27 mouse cellular contexts compared by ENCODE assay signal in genomic region chr12:91956411-91956810, GRCm38 (mm10).
"Had no signal": no experiment of that assay in that cellular context is flagged by ENCODE, and none has a peak within 500 bp of the region (broad histone marks: within the 10 kb centered on the region; RNA-seq: fewer than 3 reads in every experiment).

No protein-coding gene starts in this region.

- H3K27me3 ChIP-seq: limb, embryonic 12.5 days; limb, embryonic 13.5 days; limb, embryonic 15.5 days; liver, embryonic 12.5 days; liver, embryonic 13.5 days; liver, embryonic 15.5 days; lung, embryonic 15.5 days; megakaryocyte, embryonic 14.5 days; midbrain, embryonic 12.5 days; midbrain, embryonic 13.5 days; midbrain, embryonic 15.5 days had no signal

- H3K4me3 ChIP-seq: limb, embryonic 10.5 days; limb, embryonic 12.5 days; limb, embryonic 13.5 days; limb, embryonic 15.5 days; liver, embryonic 12.5 days; liver, embryonic 13.5 days; liver, embryonic 15.5 days; lung, embryonic 15.5 days; megakaryocyte, embryonic 14.5 days; midbrain, embryonic 10.5 days; midbrain, embryonic 12.5 days; midbrain, embryonic 13.5 days; midbrain, embryonic 15.5 days; myocyte had no signal

- ATAC-seq: liver, embryonic 12.5 days; liver, postnatal 0 days; lung, postnatal 0 days; midbrain, embryonic 13.5 days; midbrain, embryonic 15.5 days; midbrain, embryonic 16.5 days had no signal

- H3K9me3 ChIP-seq: limb, embryonic 10.5 days; limb, embryonic 12.5 days; limb, embryonic 13.5 days; limb, embryonic 15.5 days; liver, embryonic 12.5 days; liver, embryonic 13.5 days; liver, embryonic 15.5 days; lung, embryonic 15.5 days; megakaryocyte, embryonic 14.5 days; midbrain, embryonic 10.5 days; midbrain, embryonic 12.5 days; midbrain, embryonic 13.5 days; midbrain, embryonic 15.5 days had no signal

- H3K4me1 ChIP-seq: limb, embryonic 10.5 days; limb, embryonic 12.5 days; limb, embryonic 13.5 days; limb, embryonic 15.5 days; liver, embryonic 12.5 days; liver, embryonic 13.5 days; liver, embryonic 15.5 days; lung, embryonic 15.5 days; megakaryocyte, embryonic 14.5 days; midbrain, embryonic 10.5 days; midbrain, embryonic 12.5 days; midbrain, embryonic 13.5 days; midbrain, embryonic 15.5 days had no signal

- H3K36me3 ChIP-seq: limb, embryonic 10.5 days; limb, embryonic 12.5 days; limb, embryonic 13.5 days; limb, embryonic 15.5 days; liver, embryonic 12.5 days; liver, embryonic 13.5 days; liver, embryonic 15.5 days; lung, embryonic 15.5 days; midbrain, embryonic 10.5 days; midbrain, embryonic 12.5 days; midbrain, embryonic 13.5 days; midbrain, embryonic 15.5 days had no signal

- DNase-seq: left cerebral cortex, postnatal 4 days; liver; liver, embryonic 13.5 days; liver, postnatal 0 days; lung, adult 18-20 months; lung, adult 2 months; lung, embryonic 14.5 days; lung, postnatal 10 days; lung, postnatal 14 days; lung, postnatal 36 days; lung, postnatal 4 days; midbrain, embryonic 14.5 days had no signal
